Mouse (Mus musculus) limb, embryonic 11.5 days (tissue): Measurements from ENCODE around the gene Rxrg. TPM values are rescaled to one million over a fixed set of nuclear protein-coding genes. Genes with fewer than 3 reads are reported as not detected.

ENCODE experiments used
- ATAC-seq: fragments of 200-750 bp; cut with Nextera tagmentation; 2 replicates; pipeline ENCODE4 v1.8.0; 2017; ENCODE audit warnings: low read depth; ENCODE audit not compliant: insufficient number of reproducible peaks, low FRiP score, low TSS enrichment
- DNase-seq: peaks from one replicate; pipeline ENCODE4 v3.0.0-alpha.2; 2015; ENCODE audit warnings: low spot score
- H3K27ac ChIP-seq: fragments of 300-500 bp; sonication (generic); replicated peaks from 2 replicates; pipeline ENCODE4 v1.5.1; 2014; ENCODE audit warnings: low read depth, mild to moderate bottlenecking, low read length
- H3K27me3 ChIP-seq: fragments of 300-500 bp; sonication (generic); 2 replicates; pipeline ENCODE4 v1.6.1; 2014; ENCODE audit warnings: mild to moderate bottlenecking, low read length, mixed read lengths; ENCODE audit not compliant: control insufficient read depth, insufficient read depth
- H3K36me3 ChIP-seq: fragments of 300-500 bp; sonication (generic); 2 replicates; pipeline ENCODE4 v1.6.1; 2014; ENCODE audit warnings: mild to moderate bottlenecking, low read length, moderate library complexity, mixed read lengths; ENCODE audit not compliant: control insufficient read depth, insufficient read depth
- H3K4me1 ChIP-seq: fragments of 300-500 bp; sonication (generic); 2 replicates; pipeline ENCODE4 v1.6.1; 2014; ENCODE audit warnings: low read length, mixed read lengths; ENCODE audit not compliant: control insufficient read depth, insufficient read depth
- H3K4me2 ChIP-seq: fragments of 300-500 bp; sonication (generic); 2 replicates; pipeline ENCODE4 v1.6.1; 2014; ENCODE audit warnings: low read depth, mild to moderate bottlenecking, moderate library complexity; ENCODE audit not compliant: severe bottlenecking
- H3K4me3 ChIP-seq: fragments of 300-500 bp; sonication (generic); 2 replicates; pipeline ENCODE4 v1.5.1; 2014; ENCODE audit warnings: low read depth, low read length
- H3K9ac ChIP-seq: fragments of 300-500 bp; sonication (generic); 2 replicates; pipeline ENCODE4 v1.6.1; 2014; ENCODE audit warnings: mild to moderate bottlenecking, low read length
- H3K9me3 ChIP-seq: fragments of 300-500 bp; sonication (generic); 2 replicates; pipeline ENCODE4 v1.6.1; 2016; ENCODE audit warnings: low read length; ENCODE audit not compliant: control insufficient read depth
- WGBS: fragments of 180-500 bp; shearing (Covaris S2); extraction: QIAGEN DNeasy Blood & Tissue Kit; methylation state at CpG from one replicate; pipeline ENCODE4 v1.1.7; 2014; 5-methylcytosine and 5-hydroxymethylcytosine counted together
- polyA plus RNA-seq: library from polyadenylated mRNA; unstranded; fragments of >200 nt; fragmentation: Nextera tagmentation; extraction: Ambion mirVana; gene quantifications from 2 replicates; pipeline ENCODE4 v1.2.1, GENCODE M21; 2014

The Rxrg gene
- polyA plus RNA-seq, 1 experiment from 2014 or later, result 4.9 TPM

DNA sequence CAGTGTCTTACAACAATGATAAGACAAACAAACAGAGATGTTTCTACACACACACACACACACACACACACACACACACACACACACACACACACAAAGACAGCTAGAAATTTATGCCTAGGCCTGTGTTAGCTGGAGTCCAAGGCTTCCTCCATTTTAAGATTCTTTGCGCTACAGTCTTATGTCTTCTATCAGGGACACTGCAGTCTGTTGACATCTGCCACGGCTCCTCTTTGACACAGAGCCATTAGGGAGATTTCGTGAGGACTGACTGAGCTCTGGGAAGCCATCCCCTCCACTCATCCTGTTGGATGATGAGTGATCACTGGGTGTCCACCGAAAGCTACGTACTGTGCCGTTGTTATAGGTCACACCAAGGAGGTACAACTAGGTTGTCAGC, 33.6 kb downstream of the Rxrg start:
- no peaks in the 10 kb centered on the region for H3K36me3 ChIP-seq
- H3K4me3 ChIP-seq, result no peak overlapping the region
- H3K27me3 ChIP-seq, result no peaks in the 10 kb centered on the region
- ATAC-seq, result no peak
- no peaks in the 10 kb centered on the region for H3K9me3 ChIP-seq
- H3K9ac ChIP-seq, result no peak overlapping the region
- H3K27ac ChIP-seq, result no peak overlapping the region
- no peak overlapping the region for H3K4me2 ChIP-seq
- H3K4me1 ChIP-seq, result no peaks in the 10 kb centered on the region
- WGBS, result 91% methylated on average over 6 of the region's 6 CpGs
- no peak for DNase-seq

DNA sequence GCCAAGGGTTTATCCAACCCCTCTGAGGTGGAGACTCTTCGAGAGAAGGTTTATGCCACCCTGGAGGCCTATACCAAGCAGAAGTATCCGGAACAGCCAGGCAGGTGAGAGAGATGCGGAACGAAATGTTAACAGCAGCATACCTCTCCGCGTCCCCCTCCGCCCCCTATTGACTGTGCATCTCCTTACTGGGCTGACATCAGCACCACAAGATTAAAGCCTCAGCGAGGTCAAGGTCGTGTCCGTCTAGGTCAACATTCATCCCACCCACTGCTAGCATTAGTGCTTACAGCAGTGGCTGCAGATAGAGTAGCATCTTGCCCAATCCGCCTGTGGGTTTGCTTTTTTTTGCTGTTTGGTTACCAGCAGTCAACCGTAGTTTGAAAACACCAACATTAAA, 37.5 kb downstream of the Rxrg start:
- Histone ChIP-seq H3K27me3 (no peaks in the 10 kb centered on the region), H3K9me3 (no peaks in the 10 kb centered on the region), H3K36me3 (no peaks in the 10 kb centered on the region), H3K4me1 (no peaks in the 10 kb centered on the region), H3K4me3 (no peak overlapping the region), H3K9ac (no peak overlapping the region), H3K4me2 (no peak overlapping the region), H3K27ac (no peak overlapping the region)
- ATAC-seq (no peak), DNase-seq (no peak)
- 55% methylated on average over 12 of the region's 12 CpGs for WGBS

DNA sequence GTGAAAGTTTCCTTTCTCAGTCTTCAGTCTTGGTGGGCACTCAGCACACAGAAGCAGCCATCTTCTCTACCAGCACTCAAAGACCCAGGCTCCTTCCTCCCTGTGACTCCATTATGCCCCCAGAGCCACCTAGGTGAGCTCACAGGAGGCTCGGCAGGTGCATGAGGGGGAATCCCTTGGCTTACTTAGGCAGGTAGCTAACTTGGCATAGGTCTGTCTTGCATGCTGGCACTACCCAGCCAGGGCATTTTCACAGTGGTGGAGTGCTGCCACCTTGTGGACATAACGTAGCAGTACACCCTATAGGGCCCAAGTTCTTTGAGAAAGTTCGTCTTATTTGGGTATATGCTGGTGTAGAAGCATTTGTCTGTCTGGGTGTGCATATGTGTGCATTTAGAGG, 38.8 kb downstream of the Rxrg start:
- DNase-seq (peak; percentile 81), ATAC-seq (no peak)
- 13% methylated on average over 3 of the region's 3 CpGs for WGBS
- Histone ChIP-seq H3K9me3 (no peaks in the 10 kb centered on the region), H3K4me3 (no peak overlapping the region), H3K27ac (no peak overlapping the region), H3K9ac (no peak overlapping the region), H3K27me3 (0 out of 2 replicates have a peak, but pooled peaks cover 2% of the 10 kb centered on the region), H3K36me3 (no peaks in the 10 kb centered on the region), H3K4me2 (no peak overlapping the region), H3K4me1 (no peaks in the 10 kb centered on the region)

DNA sequence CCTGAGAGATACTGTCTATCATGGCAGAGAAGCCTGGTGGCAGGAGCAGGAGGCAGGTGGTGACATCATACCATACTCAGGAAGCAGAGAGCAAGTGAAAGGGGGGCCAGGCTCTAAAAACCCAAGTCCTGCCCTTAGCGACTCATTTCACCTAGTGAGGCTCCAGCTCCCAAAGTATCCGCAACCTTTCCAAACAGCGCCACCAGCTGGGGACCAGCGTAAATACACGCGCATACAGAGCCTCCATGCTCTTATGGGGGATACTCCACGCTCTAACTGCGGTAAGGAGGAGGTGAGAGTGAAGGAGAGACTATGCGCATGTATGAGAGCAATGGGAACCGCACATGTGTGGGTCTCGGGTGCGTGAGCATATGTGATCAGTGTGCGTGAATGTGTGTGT, 39.9 kb downstream of the Rxrg start:
- Histone ChIP-seq H3K27me3 (0 out of 2 replicates have a peak, but pooled peaks cover 2% of the 10 kb centered on the region), H3K4me1 (no peaks in the 10 kb centered on the region), H3K27ac (no peak overlapping the region), H3K4me2 (no peak overlapping the region), H3K4me3 (no peak overlapping the region), H3K9me3 (no peaks in the 10 kb centered on the region), H3K36me3 (no peaks in the 10 kb centered on the region), H3K9ac (no peak overlapping the region)
- peak; percentile 75 for DNase-seq
- ATAC-seq, result no peak
- 34% methylated on average over 13 of the region's 13 CpGs for WGBS

DNA sequence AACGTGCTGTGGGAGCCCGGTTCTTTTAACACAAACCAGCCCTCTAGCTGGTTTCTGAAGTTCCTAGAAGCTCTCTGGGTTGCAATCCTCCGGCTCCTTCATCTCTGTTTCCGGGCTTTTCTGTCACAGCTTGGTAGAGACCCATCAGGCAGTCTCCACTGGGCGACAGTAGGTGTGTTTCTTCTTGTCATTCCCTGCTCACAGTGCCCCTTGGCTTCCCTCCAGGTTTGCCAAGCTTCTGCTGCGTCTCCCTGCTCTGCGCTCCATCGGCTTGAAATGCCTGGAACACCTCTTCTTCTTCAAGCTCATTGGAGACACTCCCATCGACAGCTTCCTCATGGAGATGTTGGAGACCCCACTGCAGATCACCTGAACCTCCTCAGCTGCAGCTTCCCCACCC, 40.7 kb downstream of the Rxrg start:
- Histone ChIP-seq H3K27me3 (peaks cover 9% of the 10 kb centered on the region; the same call in 1 of the 2 replicates), H3K9ac (no peak overlapping the region), H3K4me3 (no peak overlapping the region), H3K27ac (no peak overlapping the region), H3K4me1 (no peaks in the 10 kb centered on the region), H3K36me3 (no peaks in the 10 kb centered on the region), H3K4me2 (no peak overlapping the region), H3K9me3 (no peaks in the 10 kb centered on the region)
- 74% methylated on average over 9 of the region's 9 CpGs for WGBS
- no peak for DNase-seq
- ATAC-seq, result no peak

DNA sequence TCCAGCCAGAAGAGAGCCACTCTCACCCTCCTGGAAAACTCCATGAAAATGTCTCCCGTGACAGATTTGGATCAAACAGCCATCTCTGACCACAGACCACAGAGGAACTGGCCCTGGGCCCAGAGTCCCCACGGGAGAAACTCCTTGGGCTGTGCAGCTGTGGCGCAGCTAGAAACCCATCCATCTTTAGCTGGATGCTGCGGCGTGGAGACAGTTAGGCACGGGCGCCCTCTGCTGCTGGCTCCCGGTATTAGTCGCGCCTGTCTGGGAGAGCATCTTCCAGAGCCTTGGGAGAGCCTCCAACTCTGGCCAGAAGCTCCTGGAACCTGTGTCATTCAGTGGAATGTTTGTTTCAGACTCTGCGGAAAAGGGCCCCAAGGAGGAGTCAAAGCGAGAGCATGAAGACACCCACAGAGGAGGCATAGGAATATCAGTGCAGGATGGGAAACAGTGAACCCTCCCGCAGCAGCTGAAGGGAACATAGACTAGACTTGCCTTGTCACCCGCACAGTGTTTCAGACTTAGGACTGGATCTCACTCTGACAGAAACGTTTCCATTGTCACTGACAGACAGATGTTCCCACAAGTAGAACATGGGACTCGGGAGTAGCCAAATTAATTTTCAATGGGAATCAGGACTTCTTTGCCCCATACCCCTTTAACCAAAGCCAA, 46.8 kb downstream of the Rxrg start:
- ATAC-seq (peak; percentile 36; the same call in 1 of the 2 replicates), DNase-seq (peak; percentile 91)
- Histone ChIP-seq H3K9me3 (no peaks in the 10 kb centered on the region), H3K4me3 (no peak overlapping the region), H3K9ac (no peak overlapping the region), H3K27ac (no peak overlapping the region), H3K4me2 (no peak overlapping the region), H3K4me1 (no peaks in the 10 kb centered on the region), H3K36me3 (no peaks in the 10 kb centered on the region), H3K27me3 (peaks cover 12% of the 10 kb centered on the region; the same call in 1 of the 2 replicates)
- 21% methylated on average over 16 of the region's 16 CpGs for WGBS

DNA sequence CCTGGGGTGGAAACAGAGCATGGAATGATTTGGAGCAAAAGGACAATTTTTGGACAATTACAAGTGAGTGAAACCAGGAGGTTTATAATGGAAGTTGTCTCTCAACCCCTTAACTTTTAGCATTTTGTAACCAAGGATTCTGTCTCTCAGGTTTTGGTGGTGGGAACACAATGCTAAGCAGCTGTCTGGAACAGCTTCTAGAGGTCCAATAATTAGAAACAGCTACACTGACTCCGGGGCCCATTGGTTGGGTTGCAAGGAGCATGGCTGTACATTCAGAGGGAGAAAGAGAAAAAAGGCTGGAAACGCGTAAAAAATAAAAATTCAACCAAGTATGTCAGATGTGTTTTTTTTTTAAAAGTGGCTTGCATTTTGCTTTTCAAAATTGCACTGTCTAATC, 50.5 kb downstream of the Rxrg start:
- WGBS, result 40% methylated on average over 3 of the region's 3 CpGs
- ATAC-seq (no peak), DNase-seq (peak; percentile 45)
- no peaks in the 10 kb centered on the region for H3K36me3 ChIP-seq
- no peak overlapping the region for H3K4me2 ChIP-seq
- H3K27me3 ChIP-seq, result peaks cover 4% of the 10 kb centered on the region; the same call in 1 of the 2 replicates
- no peak overlapping the region for H3K4me3 ChIP-seq
- H3K4me1 ChIP-seq, result no peaks in the 10 kb centered on the region
- no peak overlapping the region for H3K27ac ChIP-seq
- no peaks in the 10 kb centered on the region for H3K9me3 ChIP-seq
- no peak overlapping the region for H3K9ac ChIP-seq

DNA sequence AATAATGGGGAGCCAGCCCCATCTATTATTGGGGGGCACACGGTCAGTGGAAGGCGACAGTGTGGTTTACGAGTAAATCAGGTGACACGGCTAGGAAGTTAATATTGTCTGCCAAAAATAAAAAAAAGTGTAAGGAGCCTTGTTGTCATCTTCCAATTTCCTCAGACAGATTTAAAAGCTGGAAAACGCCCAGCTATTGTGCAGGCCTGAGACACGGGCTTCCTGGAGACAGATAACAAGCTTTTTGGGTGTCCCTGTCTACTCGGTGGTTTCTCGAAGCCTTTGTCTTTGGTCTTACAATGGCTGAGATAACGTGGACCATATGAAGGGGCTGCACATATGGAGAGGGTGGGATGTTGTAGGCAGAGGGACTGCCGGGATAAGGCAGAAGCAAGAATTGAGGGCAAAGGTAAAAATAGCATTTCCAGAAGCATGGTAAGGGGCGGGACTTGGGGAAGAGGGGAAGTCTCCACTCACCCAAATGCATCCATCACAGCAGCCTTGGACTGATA, 51.0 kb downstream of the Rxrg start:
- ATAC-seq (no peak), DNase-seq (no peak)
- 0 out of 2 replicates have a peak, but pooled peaks cover 3% of the 10 kb centered on the region for H3K27me3 ChIP-seq
- H3K27ac ChIP-seq, result no peak overlapping the region
- no peak overlapping the region for H3K9ac ChIP-seq
- H3K9me3 ChIP-seq, result no peaks in the 10 kb centered on the region
- 58% methylated on average over 11 of the region's 11 CpGs for WGBS
- no peak overlapping the region for H3K4me2 ChIP-seq
- no peak overlapping the region for H3K4me3 ChIP-seq
- no peaks in the 10 kb centered on the region for H3K4me1 ChIP-seq
- no peaks in the 10 kb centered on the region for H3K36me3 ChIP-seq
